In genomic region chr1:125462917-125463316, GRCm38 (mm10) we compare ENCODE assay signal across 22 mouse cellular contexts. TPM values are rescaled to one million over a fixed set of nuclear protein-coding genes. Genes with fewer than 3 reads are reported as not detected.
A peak's percentile ranks its signal among the peaks of the same experiment; 100 is the strongest.
DNase-seq lines count a peak whose midpoint lies in the region; ATAC-seq and TF ChIP-seq lines count a peak whose summit lies in the region.
"Had no signal": no experiment of that assay in that cellular context is flagged by ENCODE, and none has a peak within 500 bp of the region (broad histone marks: within the 10 kb centered on the region; RNA-seq: fewer than 3 reads in every experiment).

No protein-coding gene starts in this region.

- H3K4me3 ChIP-seq in liver, postnatal 0 days (ENCODE audit: low read depth, low read length) = no peak overlapping the region
- no peak overlapping the region for H3K4me3 ChIP-seq in bone marrow macrophage, adult 2 months (ENCODE audit: insufficient read depth, low read length)
- H3K4me3 ChIP-seq: embryonic facial prominence, embryonic 10.5 days; forebrain, embryonic 13.5 days; heart, embryonic 12.5 days; hindbrain, embryonic 12.5 days had no signal

- intact Hi-C loops in left cerebral cortex, postnatal 36 days (cut with DNase I) = no loop called here

- no peaks in the 10 kb centered on the region for H3K36me3 ChIP-seq in liver, postnatal 0 days (replicated peaks; ENCODE audit: insufficient read depth, low read length)
- H3K36me3 ChIP-seq: embryonic facial prominence, embryonic 10.5 days; G1E; heart, embryonic 12.5 days; hindbrain, embryonic 12.5 days had no signal

- H3K27ac ChIP-seq in liver, postnatal 0 days (ENCODE audit: low read depth) = peak overlapping the region; percentile 66; the same call in 1 of the 2 replicates
- H3K27ac ChIP-seq in bone marrow macrophage, adult 2 months (ENCODE audit: insufficient read depth, low read depth, low read length) = peak overlapping the region; percentile 83
- H3K27ac ChIP-seq: embryonic facial prominence, embryonic 10.5 days; forebrain, embryonic 13.5 days; hindbrain, embryonic 12.5 days had no signal

- TF ChIP-seq CTCF in liver, postnatal 0 days (IDR thresholded peaks at IDR 0.05; ENCODE audit: low read depth) = no peak
- TF ChIP-seq CTCF in bone marrow macrophage, adult 2 months (IDR thresholded peaks at IDR 0.05; ENCODE audit: low read depth, low read length) = no peak

- DNase-seq in liver, postnatal 0 days = no peak
- DNase-seq in liver (no peak), 3T3-L1 (ENCODE audit: low read depth, low spot score) (peak; percentile 43)
- DNase-seq in left cerebral cortex, postnatal 36 days (ENCODE audit: low spot score in 2 of 2) = no peak
- DNase-seq in right cerebral cortex, adult 2 months (ENCODE audit: low spot score in 2 of 2) = no peak
- DNase-seq: adrenal gland, postnatal 14 days; B cell, adult 2 months; cerebellum, adult 18-20 months; cerebellum, adult 9-11 months; cerebellum, postnatal 36 days; forebrain, postnatal 0 days; gastrocnemius, postnatal 14 days; heart, postnatal 4 days had no signal

- ATAC-seq in liver, postnatal 0 days = 0 out of 2 replicates have a peak, but pooled peaks have one; percentile 48
- ATAC-seq in megakaryocyte, adult 5-6 weeks (ENCODE audit: poor library complexity, severe bottlenecking) = peak; percentile 56
- ATAC-seq: CD4-positive, CD25-positive, alpha-beta regulatory T cell, adult 4 months; forebrain, embryonic 13.5 days; forebrain, postnatal 0 days; hindbrain, embryonic 16.5 days had no signal

- H3K9me3 ChIP-seq in liver, postnatal 0 days (ENCODE audit: low read length) = no peaks in the 10 kb centered on the region
- H3K9me3 ChIP-seq: embryonic facial prominence, embryonic 10.5 days; forebrain, embryonic 13.5 days; G1E; hindbrain, embryonic 12.5 days had no signal

- H3K4me1 ChIP-seq in liver, postnatal 0 days (ENCODE audit: insufficient read depth) = peaks cover 4% of the 10 kb centered on the region
- H3K4me1 ChIP-seq in bone marrow macrophage, adult 2 months (ENCODE audit: control insufficient read depth, insufficient read depth, low read length) = peaks cover 75% of the 10 kb centered on the region
- H3K4me1 ChIP-seq: embryonic facial prominence, embryonic 10.5 days; forebrain, embryonic 13.5 days; heart, embryonic 12.5 days; hindbrain, embryonic 12.5 days had no signal

- H3K4me2 ChIP-seq in liver, postnatal 0 days (ENCODE audit: low read depth, low read length) = no peak overlapping the region
- H3K4me2 ChIP-seq: forebrain, embryonic 13.5 days; heart, embryonic 12.5 days; hindbrain, embryonic 12.5 days had no signal

- TF ChIP-seq EP300 in liver, postnatal 0 days (IDR thresholded peaks at IDR 0.05; ENCODE audit: low read depth) = no peak

- TF ChIP-seq POLR2A in bone marrow macrophage, adult 2 months (IDR thresholded peaks at IDR 0.05; ENCODE audit: borderline replicate concordance, low read depth, low read length) = no peak

- no peaks in the 10 kb centered on the region for H3K27me3 ChIP-seq in liver, postnatal 0 days (ENCODE audit: insufficient read depth, low read length)
- H3K27me3 ChIP-seq: forebrain, embryonic 13.5 days; heart, embryonic 12.5 days; hindbrain, embryonic 12.5 days had no signal

- no peak overlapping the region for H3K9ac ChIP-seq in liver, postnatal 0 days (replicated peaks)
- H3K9ac ChIP-seq: forebrain, embryonic 13.5 days; forebrain, postnatal 0 days; heart, embryonic 12.5 days; hindbrain, embryonic 12.5 days had no signal

- 72% methylated on average over 1 of the region's 1 CpGs for WGBS in liver, postnatal 0 days (ENCODE audit: insufficient replicate concordance)

RNA-seq across cellular contexts. Expression of gene Actr3, which starts 27.4 kb away (rescaled TPM):
- 116 and 129 TPM in 2 replicates for polyA plus RNA-seq in liver, postnatal 0 days (2015; fragmentation: Nextera tagmentation; extraction: Ambion mirVana)
- 624 and 643 TPM in 2 replicates for polyA plus RNA-seq in bone marrow macrophage, adult 2 months (2012; ENCODE audit: insufficient read depth, insufficient read length, missing spikeins)
- 1,201 and 1,297 TPM in 2 replicates for total RNA-seq in megakaryocyte, adult 5-6 weeks (2015)
- total RNA-seq in megakaryocyte, adult 5-6 weeks (2017) = 1,894 and 2,105 TPM in 2 replicates
- 100 to 1,000 TPM; 220 to 242 TPM for total RNA-seq in left cerebral cortex, postnatal 36 days (2021)

Comparison
In these comparisons a context has a peak if more than half of its experiments do, and no peak if none do; other contexts are left out.
1. RNA of gene Actr3, which starts 27.4 kb away (total RNA-seq): 1,201 to 2,105 TPM in megakaryocyte, adult 5-6 weeks; 220 to 242 TPM in left cerebral cortex, postnatal 36 days; every median in the first group is over 4 times any median in the second.